Mouse (Mus musculus) stomach, embryonic 16.5 days (tissue): ENCODE data around the gene Tnf. TPM values are rescaled to one million over a fixed set of nuclear protein-coding genes. Genes with fewer than 3 reads are reported as not detected.

ENCODE experiments used
- ATAC-seq: fragments of 200-750 bp; cut with Nextera tagmentation; 2 replicates; pipeline ENCODE4 v1.8.0; 2017; ENCODE audit warnings: moderate number of reproducible peaks, moderate TSS enrichment; ENCODE audit not compliant: insufficient read depth, low FRiP score
- H3K27ac ChIP-seq: fragments of 300-500 bp; sonication (generic); 2 replicates; pipeline ENCODE4 v1.5.1; 2014; ENCODE audit warnings: low read length
- H3K27me3 ChIP-seq: fragments of 300-500 bp; sonication (generic); 2 replicates; pipeline ENCODE4 v1.6.1; 2014; ENCODE audit warnings: low read length, control low read depth, mixed read lengths; ENCODE audit not compliant: control insufficient read depth, insufficient read depth
- H3K36me3 ChIP-seq: fragments of 300-500 bp; sonication (generic); 2 replicates; pipeline ENCODE4 v1.6.1; 2014; ENCODE audit warnings: low read length; ENCODE audit not compliant: control insufficient read depth, insufficient read depth
- H3K4me1 ChIP-seq: fragments of 300-500 bp; sonication (generic); 2 replicates; pipeline ENCODE4 v1.6.1; 2014; ENCODE audit warnings: low read length, control low read depth, mixed read lengths; ENCODE audit not compliant: control insufficient read depth, insufficient read depth
- H3K4me2 ChIP-seq: fragments of 300-500 bp; sonication (generic); 2 replicates; pipeline ENCODE4 v1.6.1; 2014; ENCODE audit warnings: low read depth, low read length, mixed read lengths
- H3K4me3 ChIP-seq: fragments of 300-500 bp; sonication (generic); replicated peaks from 2 replicates; pipeline ENCODE4 v1.5.1; 2014; ENCODE audit warnings: mild to moderate bottlenecking, low read length
- H3K9ac ChIP-seq: fragments of 300-500 bp; sonication (generic); 2 replicates; pipeline ENCODE4 v1.6.1; 2014; ENCODE audit warnings: low read length
- H3K9me3 ChIP-seq: fragments of 300-500 bp; sonication (generic); replicated peaks from 2 replicates; pipeline ENCODE4 v1.6.1; 2016; ENCODE audit warnings: low read length, control low read depth; ENCODE audit not compliant: control insufficient read depth
- WGBS: fragments of 180-500 bp; shearing (Covaris S2); extraction: QIAGEN DNeasy Blood & Tissue Kit; methylation state at CpG from one replicate; pipeline ENCODE4 v1.1.7; 2014; 5-methylcytosine and 5-hydroxymethylcytosine counted together
- polyA plus RNA-seq: library from polyadenylated mRNA; unstranded; fragments of >200 nt; fragmentation: Nextera tagmentation; extraction: Ambion mirVana; gene quantifications from 2 replicates; pipeline ENCODE4 v1.2.1, GENCODE M21; 2015

The Tnf gene
- 0.32 TPM in 1 of 2 replicates, not detected in the other for polyA plus RNA-seq

GRCm38 (mm10) chr17:35201787-35202186, at the start of gene Tnf:
Tnf (minus strand) TSS chr17:35202007.
- no peak; the same call in 1 of the 2 replicates for ATAC-seq
- Histone ChIP-seq H3K4me1 (no peaks in the 10 kb centered on the region), H3K36me3 (no peaks in the 10 kb centered on the region), H3K4me3 (no peak within 1 kb of the TSS; the same call in 1 of the 2 replicates), H3K9me3 (no peaks in the 10 kb centered on the region), H3K9ac (no peak within 1 kb of the TSS), H3K4me2 (no peak within 1 kb of the TSS; the same call in 1 of the 2 replicates), H3K27me3 (peaks cover 20% of the 10 kb centered on the region), H3K27ac (no peak within 1 kb of the TSS)
- 30% methylated on average over 13 of the region's 13 CpGs for WGBS

DNA sequence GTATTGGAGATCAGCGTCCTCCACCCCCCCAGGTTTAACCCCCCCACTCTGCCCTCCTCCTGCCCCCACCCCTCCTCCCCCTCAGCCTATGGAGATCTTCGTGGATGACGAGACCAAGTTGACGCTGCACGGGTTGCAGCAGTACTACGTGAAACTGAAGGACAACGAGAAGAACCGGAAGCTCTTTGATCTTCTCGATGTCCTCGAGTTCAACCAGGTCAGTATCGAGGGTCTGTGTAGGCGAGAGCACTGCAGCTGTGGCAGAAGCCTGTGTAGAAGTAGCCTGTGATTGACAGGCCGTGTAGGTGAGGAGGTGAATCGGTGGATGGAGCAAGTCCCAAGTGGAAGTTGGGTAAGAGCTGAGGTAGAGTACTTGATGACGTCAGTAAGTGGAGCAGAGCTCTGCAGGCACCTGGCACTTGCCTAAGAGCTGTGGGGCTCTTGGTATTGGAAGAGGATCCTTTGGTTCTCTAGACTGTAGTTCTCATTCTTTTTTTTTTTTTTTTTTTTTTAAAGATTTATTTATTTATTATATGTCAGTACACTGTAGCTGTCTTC, 49.4 kb upstream of the Tnf start:
- WGBS, result 78% methylated on average over 15 of the region's 15 CpGs
- H3K36me3 ChIP-seq, result peaks cover 38% of the 10 kb centered on the region
- ATAC-seq, result no peak

GRCm38 (mm10) chr17:35250348-35251120, 48.7 kb upstream of the Tnf start:
- ATAC-seq, result no peak
- no peak overlapping the region for H3K9ac ChIP-seq
- 74% methylated on average over 3 of the region's 3 CpGs for WGBS
- no peaks in the 10 kb centered on the region for H3K27me3 ChIP-seq
- H3K27ac ChIP-seq, result no peak overlapping the region
- H3K9me3 ChIP-seq, result no peaks in the 10 kb centered on the region
- no peak overlapping the region for H3K4me2 ChIP-seq
- H3K4me3 ChIP-seq, result no peak overlapping the region
- peaks cover 43% of the 10 kb centered on the region for H3K36me3 ChIP-seq
- H3K4me1 ChIP-seq, result peaks cover 3% of the 10 kb centered on the region; the same call in 1 of the 2 replicates

More for the DNA sequence above, 49.4 kb upstream of the Tnf start:
- Histone ChIP-seq H3K27me3 (no peaks in the 10 kb centered on the region), H3K4me1 (no peaks in the 10 kb centered on the region), H3K9me3 (no peaks in the 10 kb centered on the region), H3K9ac (no peak overlapping the region), H3K27ac (no peak overlapping the region), H3K4me2 (no peak overlapping the region), H3K4me3 (no peak overlapping the region)

DNA sequence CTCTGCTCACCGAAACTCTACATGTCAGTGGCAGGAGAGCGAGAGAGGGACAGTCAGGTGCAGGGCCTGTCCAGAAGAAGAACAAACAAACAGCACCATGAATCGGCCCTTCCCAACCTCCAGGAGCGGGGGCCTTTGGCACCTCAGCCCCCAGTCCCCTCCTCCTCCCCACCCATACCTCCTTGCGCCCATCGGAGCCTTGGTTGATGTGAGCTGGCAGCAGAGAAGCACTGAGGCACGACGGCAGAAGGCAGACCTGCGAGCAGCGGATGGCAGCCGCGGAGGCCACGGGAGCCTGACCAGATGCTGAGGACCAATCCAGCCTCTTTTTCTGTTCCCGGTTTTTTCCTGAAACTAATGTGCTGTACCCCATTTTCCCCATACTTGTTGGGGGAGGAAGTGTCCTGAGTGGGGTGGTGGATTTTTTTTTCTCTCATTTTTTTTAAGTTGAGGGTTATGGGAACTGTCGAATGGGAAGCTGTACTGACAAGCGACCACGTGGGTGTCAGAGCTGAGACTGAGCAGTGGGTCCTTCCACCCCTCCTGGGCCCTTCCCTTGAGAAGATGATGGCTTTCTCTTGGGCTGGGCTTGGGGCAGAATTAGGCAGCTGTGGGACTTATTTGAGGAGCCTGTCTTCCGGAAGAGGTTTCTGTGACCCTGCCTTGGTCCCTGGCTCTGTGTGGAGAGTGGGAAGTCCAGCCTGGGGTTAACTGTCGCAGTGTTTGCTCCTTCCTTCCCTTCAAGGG, 47.8 kb upstream of the Tnf start:
- ATAC-seq, result no peak
- H3K27me3 ChIP-seq, result no peaks in the 10 kb centered on the region
- no peak overlapping the region for H3K27ac ChIP-seq
- H3K36me3 ChIP-seq, result peaks cover 43% of the 10 kb centered on the region
- peaks cover 12% of the 10 kb centered on the region for H3K4me1 ChIP-seq
- WGBS, result 83% methylated on average over 19 of the region's 19 CpGs
- H3K9me3 ChIP-seq, result no peaks in the 10 kb centered on the region
- no peak overlapping the region for H3K4me2 ChIP-seq
- H3K9ac ChIP-seq, result no peak overlapping the region
- H3K4me3 ChIP-seq, result no peak overlapping the region

DNA sequence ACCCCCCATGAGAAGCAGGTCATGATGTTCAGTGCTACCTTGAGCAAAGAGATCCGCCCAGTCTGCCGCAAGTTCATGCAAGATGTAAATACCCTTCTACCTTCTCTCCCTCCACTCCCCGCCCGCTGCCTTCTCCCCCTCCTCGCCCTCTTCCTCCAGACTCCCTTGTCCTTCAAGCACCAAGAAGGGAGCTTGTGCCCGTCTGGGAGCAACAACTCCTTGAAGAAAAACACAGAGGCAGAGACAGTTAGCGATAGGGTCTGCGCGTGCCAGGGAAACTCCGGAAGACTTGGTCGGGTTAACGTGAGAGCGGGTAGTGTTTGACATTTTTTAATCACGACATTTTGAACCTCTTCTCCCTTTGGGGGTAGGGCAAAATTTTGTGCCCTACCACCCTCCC, 47.2 kb upstream of the Tnf start:
- 79% methylated on average over 14 of the region's 14 CpGs for WGBS
- Histone ChIP-seq H3K36me3 (peaks cover 43% of the 10 kb centered on the region), H3K4me1 (peaks cover 18% of the 10 kb centered on the region), H3K9me3 (no peaks in the 10 kb centered on the region), H3K4me3 (no peak overlapping the region), H3K27me3 (no peaks in the 10 kb centered on the region), H3K4me2 (no peak overlapping the region), H3K9ac (no peak overlapping the region), H3K27ac (no peak overlapping the region)
- no peak for ATAC-seq

DNA sequence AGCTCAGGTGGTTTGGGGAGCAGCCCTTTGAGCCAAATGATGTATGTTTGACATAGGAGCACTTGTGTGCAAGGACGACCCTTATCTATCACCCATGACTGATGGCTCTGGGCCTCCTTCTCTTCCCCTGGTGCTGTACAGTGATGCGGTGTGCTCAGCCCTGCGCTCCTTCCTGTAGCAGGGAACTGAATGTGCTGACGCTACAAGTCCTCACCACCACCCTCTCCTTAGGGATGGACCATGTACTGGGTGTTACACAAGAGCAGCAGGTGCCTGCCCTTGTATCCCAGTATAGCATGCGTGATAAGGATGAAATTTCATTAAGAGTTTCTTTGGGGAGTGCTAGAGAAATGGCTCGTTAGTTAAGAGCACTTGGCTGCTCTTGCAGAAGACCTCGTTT, 45.3 kb upstream of the Tnf start:
- H3K9ac ChIP-seq, result no peak overlapping the region
- H3K4me1 ChIP-seq, result peaks cover 26% of the 10 kb centered on the region
- no peaks in the 10 kb centered on the region for H3K9me3 ChIP-seq
- 77% methylated on average over 7 of the region's 7 CpGs for WGBS
- no peak overlapping the region for H3K4me2 ChIP-seq
- peaks cover 41% of the 10 kb centered on the region for H3K36me3 ChIP-seq
- H3K4me3 ChIP-seq, result no peak overlapping the region
- ATAC-seq, result no peak
- no peak overlapping the region for H3K27ac ChIP-seq
- no peaks in the 10 kb centered on the region for H3K27me3 ChIP-seq

GRCm38 (mm10) chr17:35245731-35246623, 44.2 kb upstream of the Tnf start:
- 77% methylated on average over 15 of the region's 15 CpGs for WGBS
- no peak overlapping the region for H3K27ac ChIP-seq
- peak overlapping the region; percentile 38 for H3K9ac ChIP-seq
- no peaks in the 10 kb centered on the region for H3K27me3 ChIP-seq
- H3K9me3 ChIP-seq, result no peaks in the 10 kb centered on the region
- H3K4me2 ChIP-seq, result no peak overlapping the region
- H3K4me1 ChIP-seq, result peaks cover 27% of the 10 kb centered on the region
- peaks cover 34% of the 10 kb centered on the region for H3K36me3 ChIP-seq
- no peak for ATAC-seq
- H3K4me3 ChIP-seq, result no peak overlapping the region

DNA sequence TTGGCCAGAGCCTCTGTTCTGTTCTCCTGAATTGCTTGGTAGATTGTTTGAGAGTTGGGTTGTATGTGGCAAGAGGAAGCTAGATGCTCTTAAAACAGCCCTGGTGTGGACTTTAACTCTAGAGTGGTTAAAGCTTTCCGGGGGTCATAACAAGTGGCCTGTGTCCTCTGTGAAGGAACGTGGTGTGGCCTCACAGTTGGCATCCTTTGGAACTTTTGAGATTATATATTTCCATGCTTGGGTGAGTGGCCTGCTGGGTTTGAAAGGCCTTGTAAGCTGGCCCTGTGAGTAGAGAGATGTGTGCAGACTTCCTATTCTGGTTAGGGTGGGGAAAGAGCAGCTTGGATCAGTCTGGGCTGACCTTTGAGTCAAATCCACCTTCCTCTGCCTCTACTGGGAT, 43.2 kb upstream of the Tnf start:
- no peak overlapping the region for H3K27ac ChIP-seq
- ATAC-seq, result no peak
- peaks cover 28% of the 10 kb centered on the region for H3K36me3 ChIP-seq
- H3K9me3 ChIP-seq, result no peaks in the 10 kb centered on the region
- H3K4me2 ChIP-seq, result peak overlapping the region; percentile 76
- H3K4me3 ChIP-seq, result no peak overlapping the region
- H3K4me1 ChIP-seq, result peaks cover 36% of the 10 kb centered on the region
- WGBS, result 61% methylated on average over 2 of the region's 2 CpGs
- H3K9ac ChIP-seq, result 0 out of 2 replicates have a peak overlapping the region, but pooled peaks have one; percentile 4
- H3K27me3 ChIP-seq, result no peaks in the 10 kb centered on the region
